Mouse (Mus musculus) midbrain, embryonic 13.5 days (tissue): Measurements from ENCODE around the gene Alcam. TPM values are rescaled to one million over a fixed set of nuclear protein-coding genes. Genes with fewer than 3 reads are reported as not detected.

Experiments used
- ATAC-seq: fragments of 200-750 bp; cut with Nextera tagmentation; 2 replicates; pipeline ENCODE4 v1.8.0; 2017; ENCODE audit warnings: mild to moderate bottlenecking, moderate TSS enrichment, moderate library complexity
- H3K27ac ChIP-seq: fragments of 300-500 bp; sonication (generic); 2 replicates; pipeline ENCODE4 v1.5.1; 2015; ENCODE audit warnings: inconsistent platforms, mild to moderate bottlenecking, moderate library complexity
- H3K27me3 ChIP-seq: fragments of 300-500 bp; sonication (generic); 2 replicates; pipeline ENCODE4 v1.6.1; 2015; ENCODE audit warnings: mild to moderate bottlenecking, inconsistent platforms
- H3K36me3 ChIP-seq: fragments of 300-500 bp; sonication (generic); 2 replicates; pipeline ENCODE4 v1.6.1; 2015; ENCODE audit warnings: mild to moderate bottlenecking, inconsistent platforms
- H3K4me1 ChIP-seq: fragments of 300-500 bp; sonication (generic); replicated peaks from 2 replicates; pipeline ENCODE4 v1.6.1; 2015; ENCODE audit warnings: inconsistent platforms
- H3K4me2 ChIP-seq: fragments of 300-500 bp; sonication (generic); replicated peaks from 2 replicates; pipeline ENCODE4 v1.6.1; 2015; ENCODE audit warnings: moderate library complexity, mild to moderate bottlenecking, inconsistent platforms
- H3K4me3 ChIP-seq: fragments of 300-500 bp; sonication (generic); replicated peaks from 2 replicates; pipeline ENCODE4 v1.5.1; 2015; ENCODE audit warnings: mild to moderate bottlenecking, inconsistent platforms
- H3K9ac ChIP-seq: fragments of 300-500 bp; sonication (generic); replicated peaks from 2 replicates; pipeline ENCODE4 v1.6.1; 2015; ENCODE audit warnings: mild to moderate bottlenecking, inconsistent platforms
- H3K9me3 ChIP-seq: fragments of 300-500 bp; sonication (generic); 2 replicates; pipeline ENCODE4 v1.6.1; 2016; ENCODE audit warnings: mild to moderate bottlenecking, inconsistent platforms
- WGBS: fragments of 180-500 bp; shearing (Covaris S2); methylation state at CpG from one replicate; pipeline ENCODE4 v1.1.7; 2015; 5-methylcytosine and 5-hydroxymethylcytosine counted together
- polyA plus RNA-seq: library from polyadenylated mRNA; unstranded; fragments of >200 nt; fragmentation: Nextera tagmentation; extraction: Ambion mirVana; gene quantifications from 2 replicates; pipeline ENCODE4 v1.2.1, GENCODE M21; 2015

The Alcam gene
- polyA plus RNA-seq, 1 experiment from 2014 or later, result 13.7 TPM

GRCm38 (mm10) chr16:52452862-52453715 lies 785 bp downstream of the Alcam start:
- under 1% methylated on average over 52 of the region's 55 CpGs for WGBS
- Histone ChIP-seq H3K4me1 (peaks cover 40% of the 10 kb centered on the region), H3K4me2 (peak overlapping the region; percentile 81), H3K4me3 (peak overlapping the region; percentile 57), H3K27ac (peak overlapping the region; percentile 45), H3K9ac (peak overlapping the region; percentile 59), H3K36me3 (no peaks in the 10 kb centered on the region), H3K9me3 (no peaks in the 10 kb centered on the region), H3K27me3 (peaks cover 7% of the 10 kb centered on the region)
- peak; percentile 97 for ATAC-seq

DNA sequence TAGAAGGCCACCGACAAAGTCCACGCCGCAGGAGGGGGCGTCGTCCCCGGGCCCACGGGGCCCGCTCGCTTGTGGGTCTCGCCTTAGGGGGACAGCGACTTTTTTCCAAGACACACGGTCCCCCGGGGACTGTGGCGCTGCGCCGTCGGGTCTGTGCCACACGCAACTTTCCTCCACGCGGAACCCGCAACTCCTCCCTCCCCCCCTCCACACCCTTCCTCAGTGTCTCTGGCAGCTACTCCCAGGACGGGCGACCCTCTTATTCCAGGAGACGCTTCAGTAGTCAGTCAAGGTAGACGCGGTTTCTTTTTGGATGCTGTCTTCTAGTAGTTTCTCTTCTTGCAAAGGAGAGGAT lies 1.4 kb downstream of the Alcam start:
- Histone ChIP-seq H3K4me2 (peak overlapping the region; percentile 81), H3K9me3 (no peaks in the 10 kb centered on the region), H3K9ac (peak overlapping the region; percentile 59), H3K27me3 (peaks cover 7% of the 10 kb centered on the region), H3K27ac (peak overlapping the region; percentile 30; the same call in 1 of the 2 replicates), H3K4me3 (peak overlapping the region; percentile 57), H3K4me1 (peaks cover 40% of the 10 kb centered on the region), H3K36me3 (no peaks in the 10 kb centered on the region)
- ATAC-seq, result no peak
- under 1% methylated on average over 26 of the region's 26 CpGs for WGBS

DNA sequence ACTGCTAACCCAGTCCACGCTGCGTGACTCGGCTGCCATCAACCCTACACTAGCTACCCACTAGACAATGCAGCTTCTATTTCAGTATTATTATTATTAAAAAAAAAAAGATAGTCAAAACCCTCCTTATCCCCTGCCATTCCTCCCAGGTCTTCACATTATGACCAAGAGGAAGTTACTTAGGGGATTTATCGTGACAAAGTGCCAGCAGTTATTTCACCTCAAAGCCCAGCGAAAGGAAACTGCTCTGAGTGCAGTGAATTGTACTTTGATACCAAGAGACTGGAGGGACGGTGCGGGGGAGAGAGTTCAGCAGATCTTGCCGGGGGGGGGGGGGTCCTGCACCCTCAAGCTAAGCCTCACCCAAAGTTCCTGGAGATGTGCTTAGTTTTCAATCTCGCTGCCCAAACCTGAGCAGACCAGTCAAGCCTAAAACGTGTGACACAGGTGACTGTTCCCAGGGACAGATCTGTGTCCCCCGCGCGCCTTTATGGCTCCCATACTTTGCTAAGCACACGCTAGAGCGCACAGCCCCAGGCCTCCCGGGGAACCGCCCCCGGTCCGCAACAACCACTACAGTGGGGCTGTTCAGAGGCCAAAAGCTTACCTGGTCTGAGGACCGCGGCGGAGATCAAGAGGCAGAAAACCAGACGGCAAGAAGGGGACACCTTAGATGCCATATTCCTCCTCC lies 1.9 kb downstream of the Alcam start:
- H3K9me3 ChIP-seq, result no peaks in the 10 kb centered on the region
- peak; percentile 1; the same call in 1 of the 2 replicates for ATAC-seq
- peak overlapping the region; percentile 57 for H3K4me3 ChIP-seq
- peaks cover 40% of the 10 kb centered on the region for H3K4me1 ChIP-seq
- H3K36me3 ChIP-seq, result no peaks in the 10 kb centered on the region
- peak overlapping the region; percentile 59 for H3K9ac ChIP-seq
- 1% methylated on average over 23 of the region's 23 CpGs for whole genome bisulfite sequencing
- peaks cover 7% of the 10 kb centered on the region for H3K27me3 ChIP-seq
- 0 out of 2 replicates have a peak overlapping the region, but pooled peaks have one; percentile 30 for H3K27ac ChIP-seq
- H3K4me2 ChIP-seq, result peak overlapping the region; percentile 81

DNA sequence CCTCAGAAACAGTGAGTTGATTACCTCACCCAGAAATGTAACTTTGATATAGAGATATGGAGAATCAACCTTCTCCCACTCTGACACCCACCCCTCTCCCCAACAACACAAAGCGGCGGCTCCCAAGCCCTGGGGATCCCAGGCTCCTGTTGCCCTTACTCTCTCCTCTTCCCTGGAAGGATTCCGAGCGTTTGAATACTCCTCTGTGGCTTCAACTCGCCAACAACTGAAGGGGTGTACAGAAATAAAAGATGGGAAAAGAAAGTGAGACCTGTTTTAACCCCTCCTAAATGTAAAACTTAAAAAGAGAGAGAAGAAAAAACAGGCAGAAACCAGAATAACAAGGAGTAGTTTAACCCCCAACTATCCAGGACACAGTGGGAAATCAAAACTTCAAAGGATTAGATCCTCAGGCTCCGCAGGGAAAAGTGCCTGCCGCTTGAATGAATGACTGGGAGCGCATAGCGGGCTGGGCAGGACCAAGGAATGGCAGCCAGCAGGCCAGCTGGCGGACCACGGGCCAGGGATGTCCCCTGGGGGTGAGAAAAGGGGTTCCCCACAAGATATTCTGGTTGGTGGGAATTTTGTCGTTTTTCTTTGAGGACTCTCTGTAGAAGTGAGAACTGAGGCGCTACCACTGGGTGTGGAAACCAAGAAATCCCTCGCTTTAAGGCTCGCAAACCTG lies 2.6 kb downstream of the Alcam start:
- Histone ChIP-seq H3K36me3 (no peaks in the 10 kb centered on the region), H3K27me3 (peaks cover 7% of the 10 kb centered on the region), H3K9me3 (no peaks in the 10 kb centered on the region), H3K27ac (no peak overlapping the region), H3K4me3 (peak overlapping the region; percentile 57), H3K9ac (peak overlapping the region; percentile 59), H3K4me2 (peak overlapping the region; percentile 81), H3K4me1 (peaks cover 40% of the 10 kb centered on the region)
- ATAC-seq, result no peak
- under 1% methylated on average over 15 of the region's 15 CpGs for WGBS

DNA sequence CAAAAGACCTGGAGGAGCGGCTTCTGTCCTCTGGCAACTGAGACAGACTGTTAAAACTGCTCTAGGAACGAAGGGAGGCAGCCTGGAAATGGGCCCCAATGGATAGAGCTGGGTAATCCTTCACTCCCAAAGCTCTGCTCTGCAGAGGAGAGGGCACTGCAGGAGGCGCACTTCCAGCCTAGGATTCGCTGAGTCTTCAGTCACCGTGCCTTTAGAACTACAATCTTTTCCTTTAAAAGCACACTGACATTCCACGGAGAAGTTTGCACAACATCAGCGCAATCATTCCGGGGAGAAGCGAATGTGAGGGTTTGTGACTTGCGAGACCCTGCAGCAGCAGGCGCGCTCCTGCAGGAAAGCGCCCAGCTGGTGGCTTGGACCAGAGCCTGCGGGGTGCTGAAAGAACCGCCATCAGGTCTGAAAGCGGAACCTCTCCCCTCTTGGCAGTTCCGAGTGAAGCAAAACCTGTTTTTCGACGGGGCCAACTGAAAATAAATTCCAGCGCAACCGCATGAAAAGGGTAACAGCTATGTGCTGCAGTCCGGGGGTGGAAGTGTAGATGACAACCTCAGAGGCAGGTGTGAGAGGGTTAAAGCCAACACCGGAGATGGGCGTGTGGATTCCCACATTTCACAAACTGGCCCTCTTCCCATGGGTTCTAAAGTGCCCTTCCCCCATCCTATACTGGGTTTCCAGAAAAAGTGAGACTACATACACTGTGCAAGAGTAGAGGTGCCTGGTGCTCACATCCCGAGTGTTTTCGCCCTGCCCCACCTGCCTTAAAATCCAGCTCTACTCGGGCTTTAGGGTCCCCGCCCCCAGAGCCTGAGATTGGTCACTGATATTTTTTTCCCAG lies 3.4 kb downstream of the Alcam start:
- Histone ChIP-seq H3K4me1 (peaks cover 40% of the 10 kb centered on the region), H3K4me3 (peak overlapping the region; percentile 57), H3K27ac (0 out of 2 replicates have a peak overlapping the region, but pooled peaks have one; percentile 26), H3K9me3 (no peaks in the 10 kb centered on the region), H3K27me3 (peaks cover 7% of the 10 kb centered on the region), H3K4me2 (peak overlapping the region; percentile 81), H3K9ac (peak overlapping the region; percentile 59), H3K36me3 (no peaks in the 10 kb centered on the region)
- ATAC-seq, result no peak
- WGBS, result under 1% methylated on average over 28 of the region's 28 CpGs

DNA sequence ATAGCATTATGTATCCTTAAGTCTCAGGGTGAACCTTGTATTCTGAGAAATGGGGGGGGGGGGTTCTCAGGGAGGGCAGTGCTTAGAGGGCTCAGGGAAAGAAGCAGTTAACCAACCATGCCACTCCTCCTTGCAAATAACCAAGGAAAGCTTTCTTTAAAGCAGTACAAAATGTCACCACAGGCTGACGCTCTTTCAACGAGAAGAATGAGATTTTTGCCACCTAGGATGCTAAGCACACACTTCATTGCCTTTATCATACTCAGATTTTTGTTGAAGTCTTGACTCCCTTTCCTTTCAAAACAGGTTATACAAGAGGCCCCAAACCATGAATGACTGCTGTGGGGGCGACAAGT lies 4.0 kb downstream of the Alcam start:
- H3K4me2 ChIP-seq, result peak overlapping the region; percentile 81
- H3K27me3 ChIP-seq, result peaks cover 7% of the 10 kb centered on the region
- no peaks in the 10 kb centered on the region for H3K36me3 ChIP-seq
- WGBS, result 4% methylated on average over 3 of the region's 3 CpGs
- peak overlapping the region; percentile 59 for H3K9ac ChIP-seq
- H3K9me3 ChIP-seq, result no peaks in the 10 kb centered on the region
- H3K27ac ChIP-seq, result 0 out of 2 replicates have a peak overlapping the region, but pooled peaks have one; percentile 26
- H3K4me1 ChIP-seq, result peaks cover 39% of the 10 kb centered on the region
- peak overlapping the region; percentile 57 for H3K4me3 ChIP-seq
- ATAC-seq, result no peak

DNA sequence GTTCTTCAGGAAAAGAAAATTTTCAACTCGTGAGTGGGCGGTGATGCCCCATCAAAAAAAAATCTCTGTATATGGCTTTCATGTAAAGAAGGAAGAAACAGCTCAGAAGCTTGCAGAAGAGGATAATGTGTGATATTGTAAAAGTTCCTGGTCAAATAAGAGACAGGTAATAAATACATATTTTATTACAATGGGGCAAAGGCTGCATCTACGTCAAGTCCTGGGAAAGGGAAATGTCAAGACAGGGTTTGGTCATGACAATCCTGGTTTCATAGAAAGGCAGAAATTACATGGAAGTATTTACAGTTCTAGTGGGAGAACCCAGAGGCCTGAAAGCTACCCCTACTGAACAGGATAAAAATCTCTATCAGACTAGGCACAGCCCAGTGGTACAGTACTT lies 7.9 kb downstream of the Alcam start:
- Histone ChIP-seq H3K9ac (no peak overlapping the region), H3K4me2 (no peak overlapping the region), H3K27ac (no peak overlapping the region), H3K4me3 (no peak overlapping the region), H3K4me1 (peaks cover 13% of the 10 kb centered on the region), H3K36me3 (no peaks in the 10 kb centered on the region), H3K27me3 (no peaks in the 10 kb centered on the region), H3K9me3 (no peaks in the 10 kb centered on the region)
- WGBS, result 97% methylated on average over 3 of the region's 3 CpGs
- no peak for ATAC-seq

- Histone ChIP-seq H3K27ac (no peak overlapping the region), H3K27me3 (no peaks in the 10 kb centered on the region), H3K36me3 (no peaks in the 10 kb centered on the region), H3K9me3 (no peaks in the 10 kb centered on the region), H3K9ac (no peak overlapping the region), H3K4me1 (no peaks in the 10 kb centered on the region), H3K4me3 (no peak overlapping the region), H3K4me2 (no peak overlapping the region)
- WGBS, result 56% methylated on average over 9 of the region's 9 CpGs
- no peak for ATAC-seq
Observed at GRCm38 (mm10) chr16:52443635-52444505, 10.0 kb downstream of the Alcam start.

DNA sequence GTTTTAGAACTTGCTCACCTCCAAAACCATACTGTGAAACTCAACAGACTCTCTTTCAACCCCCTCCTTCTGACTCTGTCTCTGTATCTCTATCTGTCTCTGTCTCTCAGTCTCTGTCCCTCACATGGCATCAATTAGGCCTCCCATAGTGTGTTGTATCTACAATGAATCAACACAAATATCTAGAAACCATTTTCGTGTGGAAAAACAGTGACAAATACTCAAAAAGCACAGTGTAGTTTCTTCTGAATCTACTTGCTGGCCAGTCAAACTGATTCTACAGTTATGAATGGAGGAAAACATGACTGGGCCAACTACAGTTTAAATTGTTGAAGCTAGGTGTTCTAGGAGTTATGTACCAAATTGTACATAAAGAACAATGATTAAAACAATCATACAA lies 10.8 kb downstream of the Alcam start:
- no peak for ATAC-seq
- Histone ChIP-seq H3K4me1 (no peaks in the 10 kb centered on the region), H3K36me3 (no peaks in the 10 kb centered on the region), H3K9ac (no peak overlapping the region), H3K4me2 (no peak overlapping the region), H3K4me3 (no peak overlapping the region), H3K27ac (no peak overlapping the region), H3K27me3 (no peaks in the 10 kb centered on the region), H3K9me3 (no peaks in the 10 kb centered on the region)
- 72% methylated on average over 1 of the region's 1 CpGs for WGBS

DNA sequence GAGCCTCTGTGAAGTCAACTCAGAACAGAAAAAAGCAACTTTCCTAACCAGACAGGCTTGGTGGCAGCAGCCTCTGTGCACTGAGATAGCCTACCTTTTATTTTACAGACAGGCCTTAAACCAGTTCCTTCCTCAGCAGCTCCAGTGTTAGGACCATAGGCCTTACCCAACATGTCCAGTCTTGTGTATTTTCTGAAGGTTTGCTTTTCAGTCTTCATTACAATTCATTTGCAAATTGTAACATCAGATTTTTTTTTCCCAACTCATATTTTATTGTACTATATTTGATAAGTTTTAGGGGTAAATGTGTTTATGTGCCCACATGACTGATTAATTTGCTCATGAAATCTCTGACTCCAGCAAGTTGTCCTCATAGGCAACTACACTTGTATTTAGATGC lies 14.3 kb downstream of the Alcam start:
- Histone ChIP-seq H3K4me1 (no peaks in the 10 kb centered on the region), H3K27ac (no peak overlapping the region), H3K4me3 (no peak overlapping the region), H3K4me2 (no peak overlapping the region), H3K9ac (no peak overlapping the region), H3K27me3 (no peaks in the 10 kb centered on the region), H3K36me3 (no peaks in the 10 kb centered on the region), H3K9me3 (no peaks in the 10 kb centered on the region)
- ATAC-seq, result no peak

DNA sequence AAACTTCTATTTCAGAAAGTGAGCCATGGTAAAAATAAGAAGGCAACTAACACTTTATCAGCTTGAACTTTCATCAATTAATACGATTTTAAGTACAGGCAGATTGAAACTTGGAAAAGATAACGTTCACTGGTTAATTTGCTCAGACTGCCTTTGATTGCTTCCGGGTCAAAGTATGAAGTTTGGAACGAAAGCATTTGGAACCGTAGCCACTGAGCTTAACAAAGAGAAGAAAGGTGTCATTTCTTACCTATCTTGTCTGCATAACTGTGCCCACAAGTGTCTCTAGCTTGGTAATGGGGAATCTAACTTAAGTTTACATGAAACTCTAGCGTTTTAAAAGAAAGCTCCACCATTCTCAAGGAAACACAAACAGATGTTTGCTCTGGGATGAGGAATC lies 14.9 kb downstream of the Alcam start:
- Histone ChIP-seq H3K27ac (no peak overlapping the region), H3K9me3 (no peaks in the 10 kb centered on the region), H3K27me3 (no peaks in the 10 kb centered on the region), H3K4me2 (no peak overlapping the region), H3K4me1 (no peaks in the 10 kb centered on the region), H3K9ac (no peak overlapping the region), H3K4me3 (no peak overlapping the region), H3K36me3 (no peaks in the 10 kb centered on the region)
- ATAC-seq, result no peak
- WGBS, result 84% methylated on average over 6 of the region's 6 CpGs
